Mouse (Mus musculus) liver, embryonic 14.5 days (tissue): Measurements from ENCODE around the gene Tsc22d3. TPM values are rescaled to one million over a fixed set of nuclear protein-coding genes. Genes with fewer than 3 reads are reported as not detected.

Source experiments
- ATAC-seq: fragments of 200-750 bp; cut with Nextera tagmentation; 2 replicates; pipeline ENCODE4 v1.8.0; 2017; ENCODE audit warnings: moderate number of reproducible peaks, mild to moderate bottlenecking, moderate library complexity; ENCODE audit not compliant: insufficient read depth
- DNase-seq, 3 experiments: peaks; one replicate each; pipeline ENCODE4 v3.0.0-alpha.2; 2012 to 2013; ENCODE audit warnings: low read depth in 3 of 3, low spot score in 3 of 3
- H3K27ac ChIP-seq: fragments of 300-500 bp; sonication (generic); 2 replicates; pipeline ENCODE4 v1.5.1; 2014; ENCODE audit warnings: moderate library complexity, mild to moderate bottlenecking, control low read depth, inconsistent platforms
- H3K27me3 ChIP-seq: fragments of 300-500 bp; sonication (generic); 2 replicates; pipeline ENCODE4 v1.6.1; 2014; ENCODE audit warnings: mild to moderate bottlenecking, low read length, moderate library complexity; ENCODE audit not compliant: control insufficient read depth, insufficient read depth
- H3K36me3 ChIP-seq: fragments of 300-500 bp; sonication (generic); replicated peaks from 2 replicates; pipeline ENCODE4 v1.6.1; 2014; ENCODE audit warnings: low read depth; ENCODE audit not compliant: control insufficient read depth, insufficient read depth
- H3K4me1 ChIP-seq, 2 experiments: fragments of 200-500 bp in 1 of 2; fragments of 300-500 bp in 1 of 2; sonication (generic) in 1 of 2; replicated peaks; 2 replicates each; pipeline ENCODE4 v1.6.1; 2012 to 2014; ENCODE audit warnings: antibody characterized with exemption in 1 of 2, inconsistent platforms in 1 of 2, low read length in 1 of 2; ENCODE audit not compliant: control insufficient read depth in 2 of 2, insufficient read depth in 2 of 2
- H3K4me2 ChIP-seq: fragments of 300-500 bp; sonication (generic); 2 replicates; pipeline ENCODE4 v1.6.1; 2014; ENCODE audit warnings: low read depth, mild to moderate bottlenecking, control low read depth, moderate library complexity
- H3K4me3 ChIP-seq, 2 experiments: fragments of 200-500 bp in 1 of 2; fragments of 300-500 bp in 1 of 2; sonication (generic) in 1 of 2; 2 replicates each; pipeline ENCODE4 v1.5.1; 2012 to 2014; ENCODE audit warnings: low read depth in 2 of 2, low read length in 2 of 2, mild to moderate bottlenecking in 2 of 2, control low read depth in 1 of 2, inconsistent platforms in 1 of 2, moderate library complexity in 1 of 2; ENCODE audit not compliant: insufficient read depth in 1 of 2
- H3K9ac ChIP-seq: fragments of 300-500 bp; sonication (generic); replicated peaks from 2 replicates; pipeline ENCODE4 v1.6.1; 2014; ENCODE audit warnings: mild to moderate bottlenecking, control low read depth, moderate library complexity
- H3K9me3 ChIP-seq: fragments of 300-500 bp; sonication (generic); 2 replicates; pipeline ENCODE4 v1.6.1; 2016; ENCODE audit warnings: low read length, mixed read lengths; ENCODE audit not compliant: control insufficient read depth
- CTCF ChIP-seq: IDR thresholded peaks from 2 replicates; pipeline ENCODE4 v1.5.1; 2016; ENCODE audit warnings: antibody characterized with exemption, low read depth, control low read depth
- EP300 ChIP-seq: IDR thresholded peaks from 2 replicates; pipeline ENCODE4 v1.6.1; 2016; ENCODE audit warnings: antibody characterized with exemption, low read depth
- WGBS: fragments of 180-500 bp; shearing (Covaris S2); extraction: QIAGEN DNeasy Blood & Tissue Kit; methylation state at CpG from one replicate; pipeline ENCODE4 v1.1.7; 2014; ENCODE audit not compliant: insufficient replicate concordance; 5-methylcytosine and 5-hydroxymethylcytosine counted together
- polyA plus RNA-seq, 2 experiments: library from polyadenylated mRNA; depleted of rRNA in 1 of 2; stranded (reverse) in 1 of 2; unstranded in 1 of 2; fragments of >200 nt; fragmentation: Nextera tagmentation in 1 of 2; extraction: Ambion mirVana in 1 of 2; gene quantifications; 2 replicates each; pipeline versions ENCODE4 v1.2.1 to v1.2.3; 2012 to 2014

Tsc22d3 gene
- polyA plus RNA-seq, 2 experiments: 5.1 to 10.6 TPM

DNA sequence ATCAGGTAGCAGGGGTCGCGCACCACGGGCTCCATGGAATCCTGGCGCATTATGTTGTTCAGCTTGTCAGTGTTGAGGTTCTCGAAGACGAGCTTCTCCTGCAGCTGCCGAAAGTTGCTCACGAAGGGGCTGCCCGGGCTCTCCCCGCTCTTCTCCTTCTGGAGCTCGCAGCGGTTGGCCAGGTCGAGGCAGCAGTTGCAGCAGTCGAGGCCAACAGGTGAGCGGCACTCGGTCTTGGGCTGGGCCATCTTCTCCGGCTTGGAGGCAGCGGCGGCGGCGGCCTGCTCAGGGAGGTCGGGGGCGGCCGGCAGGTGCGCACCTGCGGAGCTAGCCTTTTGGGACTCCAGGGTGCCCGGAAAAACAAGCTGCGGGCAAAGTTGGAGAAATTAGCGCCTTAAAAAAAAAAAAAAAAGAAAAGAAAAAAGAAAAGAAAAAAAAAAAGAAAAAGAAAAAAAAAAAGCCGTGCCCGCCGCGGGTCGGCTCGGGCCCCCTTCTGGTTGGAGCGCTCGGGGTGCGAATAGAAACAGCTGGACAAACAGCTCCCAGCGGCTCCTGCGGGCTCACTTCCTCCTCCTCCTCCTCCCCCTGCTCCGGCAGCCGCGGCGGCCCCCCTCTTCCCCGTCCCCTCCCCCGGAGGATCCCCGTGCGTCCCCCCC lies 2.1 kb downstream of the Tsc22d3 start:
- H3K4me3 ChIP-seq: peak overlapping the region; percentile 46 to 50; a peak in 3 of 4 replicates
- no peak overlapping the region for H3K9ac ChIP-seq
- H3K27me3 ChIP-seq: peaks cover 23% of the 10 kb centered on the region
- ATAC-seq: peak; percentile 25; the same call in 1 of the 2 replicates
- no peaks in the 10 kb centered on the region; the same call in 1 of the 2 replicates for H3K9me3 ChIP-seq
- TF ChIP-seq EP300 (no peak), CTCF (no peak)
- 20% methylated on average over 43 of the region's 48 CpGs for WGBS
- peak overlapping the region; percentile 69 for H3K4me2 ChIP-seq
- H3K36me3 ChIP-seq: no peaks in the 10 kb centered on the region
- H3K27ac ChIP-seq: no peak overlapping the region
- DNase-seq: no peak
- H3K4me1 ChIP-seq: no peaks in the 10 kb centered on the region

GRCm38 (mm10) chrX:140591176-140591575 lies 9.3 kb downstream of the Tsc22d3 start:
- Histone ChIP-seq H3K36me3 (no peaks in the 10 kb centered on the region), H3K4me3 (no peak overlapping the region), H3K9ac (no peak overlapping the region), H3K27me3 (no peaks in the 10 kb centered on the region), H3K27ac (no peak overlapping the region), H3K4me2 (no peak overlapping the region), H3K4me1 (no peaks in the 10 kb centered on the region), H3K9me3 (no peaks in the 10 kb centered on the region)
- DNase-seq (no peak), ATAC-seq (no peak)
- WGBS: 60% methylated on average over 3 of the region's 3 CpGs
- TF ChIP-seq CTCF (no peak), EP300 (no peak)

- TF ChIP-seq EP300 (no peak), CTCF (no peak)
- ATAC-seq (no peak), DNase-seq (no peak)
- H3K27me3 ChIP-seq: no peaks in the 10 kb centered on the region
- no peaks in the 10 kb centered on the region for H3K4me1 ChIP-seq
- no peak overlapping the region for H3K9ac ChIP-seq
- no peaks in the 10 kb centered on the region for H3K9me3 ChIP-seq
- no peak overlapping the region for H3K4me2 ChIP-seq
- no peak overlapping the region for H3K27ac ChIP-seq
- no peak overlapping the region for H3K4me3 ChIP-seq
- no peaks in the 10 kb centered on the region for H3K36me3 ChIP-seq
- 60% methylated on average over 2 of the region's 2 CpGs for WGBS
Observed at GRCm38 (mm10) chrX:140590142-140590541, 10.3 kb downstream of the Tsc22d3 start.

- TF ChIP-seq EP300 (no peak), CTCF (no peak)
- ATAC-seq (no peak), DNase-seq (no peak)
- no peak overlapping the region for H3K4me3 ChIP-seq
- no peaks in the 10 kb centered on the region for H3K27me3 ChIP-seq
- no peak overlapping the region for H3K4me2 ChIP-seq
- H3K36me3 ChIP-seq: no peaks in the 10 kb centered on the region
- no peak overlapping the region for H3K27ac ChIP-seq
- no peaks in the 10 kb centered on the region for H3K4me1 ChIP-seq
- H3K9me3 ChIP-seq: no peaks in the 10 kb centered on the region
- 32% methylated on average over 4 of the region's 4 CpGs for WGBS
- H3K9ac ChIP-seq: no peak overlapping the region
Observed at GRCm38 (mm10) chrX:140589194-140589751, 11.2 kb downstream of the Tsc22d3 start.

GRCm38 (mm10) chrX:140588534-140588933 lies 11.9 kb downstream of the Tsc22d3 start:
- DNase-seq: no peak

More at GRCm38 (mm10) chrX:140588534-140588933, 11.9 kb downstream of the Tsc22d3 start:
- Histone ChIP-seq H3K27me3 (no peaks in the 10 kb centered on the region; the same call in 1 of the 2 replicates), H3K27ac (no peak overlapping the region), H3K9me3 (no peaks in the 10 kb centered on the region), H3K4me2 (no peak overlapping the region), H3K36me3 (no peaks in the 10 kb centered on the region), H3K4me1 (no peaks in the 10 kb centered on the region), H3K9ac (no peak overlapping the region), H3K4me3 (no peak overlapping the region)
- 82% methylated on average over 5 of the region's 5 CpGs for WGBS
- ATAC-seq: no peak
- TF ChIP-seq EP300 (no peak), CTCF (no peak)
